Mouse (Mus musculus): ENCODE results near the gene Odf3l2.

The Odf3l2 gene

DNA sequence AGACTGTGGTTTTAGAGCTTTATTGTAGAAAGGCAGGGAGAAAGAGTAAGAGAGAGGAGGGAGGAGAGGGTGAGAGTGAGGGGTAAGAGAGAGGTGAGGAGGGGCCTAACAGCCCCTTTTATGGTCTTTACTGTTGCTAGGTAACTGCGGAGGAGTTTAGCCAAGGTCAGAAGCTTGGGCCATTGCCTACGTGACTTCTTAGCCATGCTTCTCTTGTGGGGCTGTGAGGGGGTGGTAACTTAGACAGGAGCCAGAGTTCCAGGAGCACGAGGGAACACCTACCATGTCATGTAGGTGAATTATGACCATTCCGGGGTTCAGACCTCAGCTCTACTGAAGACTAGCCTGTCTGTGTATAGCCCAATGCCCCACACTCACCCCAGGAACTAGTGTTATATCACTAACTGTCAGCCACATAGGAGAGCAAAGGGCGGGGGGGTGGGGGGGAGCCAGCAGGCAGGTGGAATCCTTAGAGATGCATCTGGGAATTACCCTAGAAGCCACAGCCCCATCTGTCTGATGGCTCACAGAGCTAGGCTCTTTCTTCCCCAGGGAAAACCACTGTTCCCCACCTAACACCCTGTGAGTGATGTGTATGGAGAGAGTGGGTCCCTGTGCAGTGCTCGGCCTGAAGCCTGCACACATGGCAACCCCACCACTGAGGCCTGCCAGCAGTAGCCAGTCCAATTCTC lies 26.0 kb upstream of the Odf3l2 start:
- DNase-seq (ENCODE audit: low spot score) = no peak

- DNase-seq (ENCODE audit: low spot score) = no peak
Measured at GRCm38 (mm10) chr10:79670071-79670888, 24.7 kb upstream of the Odf3l2 start.

GRCm38 (mm10) chr10:79669576-79670057 lies 24.1 kb upstream of the Odf3l2 start:
- peak; percentile 83 for DNase-seq (ENCODE audit: low spot score)

- DNase-seq (ENCODE audit: low spot score) = peak; percentile 93
Measured at GRCm38 (mm10) chr10:79668771-79669575, 23.4 kb upstream of the Odf3l2 start, which contains the start of gene Tpgs1. Gene Tpgs1, plus strand, starts transcription at chr10:79669369.

DNA sequence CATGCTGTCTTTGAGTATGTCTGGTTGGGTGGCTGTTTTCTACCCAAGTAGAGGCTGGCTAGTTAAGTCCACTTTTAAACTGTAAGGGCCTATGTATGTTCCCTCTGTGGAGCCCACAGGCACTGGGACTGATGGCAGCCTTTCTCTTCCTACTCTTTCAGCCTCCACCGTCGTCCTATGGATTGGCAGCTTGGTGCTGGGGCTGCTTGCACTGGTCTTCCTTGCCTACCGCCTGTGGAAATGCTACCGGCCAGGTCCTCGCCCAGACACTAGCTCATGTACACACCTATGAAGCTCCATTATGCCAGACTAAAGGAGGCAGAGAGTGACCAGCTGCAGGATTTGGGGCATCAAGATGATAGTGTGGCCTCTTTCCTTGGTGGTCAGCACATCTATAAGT lies 22.5 kb upstream of the Odf3l2 start:
- no peak for DNase-seq (ENCODE audit: low spot score)

- DNase-seq (ENCODE audit: low spot score) = no peak
Measured at GRCm38 (mm10) chr10:79666493-79666892, 21.0 kb upstream of the Odf3l2 start.

- DNase-seq (ENCODE audit: low spot score) = no peak
Measured at GRCm38 (mm10) chr10:79665051-79665450, 19.5 kb upstream of the Odf3l2 start.

DNA sequence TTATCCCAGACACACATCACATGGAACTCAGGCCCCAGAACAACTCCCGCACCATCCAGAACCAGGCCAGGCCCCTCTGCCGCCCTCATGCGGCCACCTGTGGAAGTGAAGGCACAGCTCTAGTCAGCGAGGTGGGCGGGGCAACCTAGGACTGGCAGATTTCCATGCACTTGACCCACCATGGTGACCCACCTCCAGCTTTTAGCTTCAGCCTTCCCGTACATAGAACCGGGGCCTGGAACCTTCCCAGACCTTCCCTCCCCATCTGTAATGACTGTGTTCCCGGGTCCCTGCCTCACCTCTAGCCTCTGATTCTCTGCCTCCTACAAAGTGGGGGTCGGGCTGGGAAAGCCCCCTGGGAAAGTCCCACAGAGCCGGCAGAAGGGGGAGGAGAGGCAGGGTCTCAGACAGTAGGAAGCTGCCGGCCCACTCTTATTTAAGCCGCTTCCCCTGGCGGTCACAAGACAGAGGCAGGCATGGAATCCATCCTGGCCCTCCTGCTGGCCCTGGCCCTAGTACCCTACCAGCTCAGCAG lies 18.7 kb upstream of the Odf3l2 start, which contains the start of gene Madcam1:
Gene Madcam1 (plus strand): TSS at position 429 of the 535 bp plus-strand sequence.
- DNase-seq (ENCODE audit: low spot score) = peak; percentile 86

GRCm38 (mm10) chr10:79661861-79662260 lies 16.3 kb upstream of the Odf3l2 start:
- no peak for DNase-seq (ENCODE audit: low spot score)

DNA sequence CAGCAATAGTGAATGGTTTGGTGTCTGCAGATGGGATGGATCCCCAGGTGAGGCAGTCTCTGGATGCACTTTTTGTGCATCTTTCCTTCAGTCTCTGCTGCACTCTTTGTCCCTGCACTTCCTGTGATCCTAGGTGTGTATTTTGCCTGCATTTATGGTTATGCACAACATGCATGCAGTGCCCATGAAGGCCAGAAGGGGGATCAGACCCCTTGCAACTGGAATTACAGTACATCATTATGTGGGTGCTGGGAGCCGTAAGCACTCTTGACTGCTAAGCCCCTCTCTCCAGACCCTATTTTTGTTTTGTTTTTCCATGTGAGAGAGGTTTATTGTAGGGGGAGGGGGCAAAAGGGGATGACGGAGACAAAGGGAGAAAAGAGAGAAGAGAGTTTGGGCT lies 14.8 kb upstream of the Odf3l2 start:
- DNase-seq (ENCODE audit: low spot score) = peak; percentile 32

- peak; percentile 38 for DNase-seq (ENCODE audit: low spot score)
Measured at GRCm38 (mm10) chr10:79658829-79659228, 13.3 kb upstream of the Odf3l2 start.

DNA sequence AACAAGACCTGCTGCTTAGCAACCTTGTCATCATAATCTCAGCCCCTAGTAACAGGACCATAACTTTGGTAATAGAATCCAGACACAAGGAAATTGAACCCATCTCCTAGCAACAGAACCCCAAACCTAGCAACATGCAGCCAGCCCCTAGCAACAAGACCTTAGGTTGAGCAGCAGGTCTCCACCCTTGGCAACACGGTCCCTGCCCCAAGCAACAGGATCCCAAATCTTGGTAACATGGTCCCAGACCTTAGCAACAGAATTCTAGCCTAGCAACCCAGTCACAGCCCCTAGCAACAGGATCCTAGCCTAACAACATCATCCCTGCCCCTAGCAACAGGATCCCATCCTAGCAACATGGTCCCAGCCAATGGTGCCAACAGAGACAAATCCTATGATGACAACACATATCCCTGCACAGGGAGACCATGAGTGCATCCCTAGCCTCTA lies 9.4 kb upstream of the Odf3l2 start:
- DNase-seq (ENCODE audit: low spot score) = no peak

- no peak for DNase-seq (ENCODE audit: low spot score)
Measured at GRCm38 (mm10) chr10:79652789-79653188, 7.3 kb upstream of the Odf3l2 start.

DNA sequence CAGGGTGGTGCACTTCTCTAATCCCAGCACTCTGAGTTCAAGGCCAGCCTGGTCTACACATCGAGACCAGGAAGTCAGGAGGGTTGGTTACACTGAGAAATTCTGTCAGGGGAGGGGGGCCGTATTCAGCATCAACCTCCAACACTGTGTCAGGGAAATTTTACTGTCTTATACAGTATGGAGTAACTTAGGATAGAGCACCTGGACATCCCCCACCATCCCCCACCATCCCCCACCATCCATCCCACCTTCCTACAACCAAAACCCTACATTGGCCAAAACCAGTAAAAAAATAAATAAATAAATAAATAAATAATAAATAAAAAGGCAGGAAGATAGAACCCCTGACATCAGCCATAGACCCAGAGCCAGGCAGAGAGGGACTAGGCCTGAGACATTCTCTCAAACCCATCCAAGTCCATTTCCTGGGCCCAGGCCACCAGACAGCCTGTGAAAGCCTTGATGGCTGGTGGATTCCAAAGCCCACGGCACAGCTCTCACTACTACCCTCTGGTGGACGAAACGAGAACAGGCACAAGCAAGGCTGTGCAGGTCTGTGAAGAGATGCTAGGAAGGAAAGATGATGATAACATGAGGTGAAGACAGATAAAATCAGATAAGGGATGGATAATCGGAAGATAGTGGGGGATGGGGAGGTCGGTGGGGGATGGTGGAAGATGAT lies 3.7 kb upstream of the Odf3l2 start:
- peak; percentile 88 for DNase-seq (ENCODE audit: low spot score)

GRCm38 (mm10) chr10:79638486-79639204 lies 6.9 kb downstream of the Odf3l2 start:
- DNase-seq (ENCODE audit: low spot score) = peak; percentile 82

GRCm38 (mm10) chr10:79637128-79638110 lies 8.1 kb downstream of the Odf3l2 start, which contains the start of gene Shc2:
Gene Shc2, minus strand, starts transcription at chr10:79637918.
- peak; percentile 72 for DNase-seq (ENCODE audit: low spot score)

GRCm38 (mm10) chr10:79636287-79636686 lies 9.3 kb downstream of the Odf3l2 start:
- no peak for DNase-seq (ENCODE audit: low spot score)

- no peak for DNase-seq (ENCODE audit: low spot score)
Measured at GRCm38 (mm10) chr10:79633006-79633777, 12.3 kb downstream of the Odf3l2 start.
